Mouse (Mus musculus) forebrain, postnatal 0 days (tissue): ENCODE measurements at regions not wholly inside any gene's neighbourhood (a gene's known extent, or its start where the extent isn't known, plus 50 kb on each side); places are given as distances from the start of the nearest gene placed in this dataset.

Source experiments
- ATAC-seq: fragments of 200-750 bp; cut with Nextera tagmentation; 2 replicates; pipeline ENCODE4 v1.8.0; 2017; ENCODE audit warnings: mild to moderate bottlenecking, moderate library complexity
- DNase-seq: peaks from one replicate; pipeline ENCODE4 v3.0.0-alpha.2; 2015
- H3K27ac ChIP-seq: fragments of 300-500 bp; sonication (generic); 2 replicates; pipeline ENCODE4 v1.5.1; 2014; ENCODE audit warnings: low read depth, mild to moderate bottlenecking, antibody characterized with exemption, low read length, moderate library complexity, mixed read lengths
- H3K27me3 ChIP-seq: fragments of 300-500 bp; sonication (generic); 2 replicates; pipeline ENCODE4 v1.6.1; 2014; ENCODE audit warnings: mild to moderate bottlenecking, low read length, mixed read lengths; ENCODE audit not compliant: insufficient read depth
- H3K36me3 ChIP-seq: fragments of 300-500 bp; sonication (generic); 2 replicates; pipeline ENCODE4 v1.6.1; 2014; ENCODE audit warnings: mild to moderate bottlenecking, moderate library complexity; ENCODE audit not compliant: insufficient read depth
- H3K4me1 ChIP-seq: fragments of 300-500 bp; sonication (generic); 2 replicates; pipeline ENCODE4 v1.6.1; 2014; ENCODE audit warnings: antibody characterized with exemption; ENCODE audit not compliant: insufficient read depth
- H3K4me2 ChIP-seq: fragments of 300-500 bp; sonication (generic); 2 replicates; pipeline ENCODE4 v1.6.1; 2014; ENCODE audit warnings: low read depth, mild to moderate bottlenecking, moderate library complexity
- H3K4me3 ChIP-seq: fragments of 300-500 bp; sonication (generic); 2 replicates; pipeline ENCODE4 v1.5.1; 2014; ENCODE audit warnings: low read depth, low read length, mixed read lengths
- H3K9ac ChIP-seq: fragments of 300-500 bp; sonication (generic); 2 replicates; pipeline ENCODE4 v1.6.1; 2014; ENCODE audit warnings: mild to moderate bottlenecking
- H3K9me3 ChIP-seq: fragments of 300-500 bp; sonication (generic); 2 replicates; pipeline ENCODE4 v1.6.1; 2016; ENCODE audit warnings: low read length
- CTCF ChIP-seq: sonication (generic); IDR thresholded peaks from 2 replicates; pipeline ENCODE4 v1.5.1; 2016; ENCODE audit warnings: antibody characterized with exemption, control low read depth, low read depth
- WGBS: fragments of 180-500 bp; shearing (Covaris S2); extraction: QIAGEN DNeasy Blood & Tissue Kit; methylation state at CpG from one replicate; pipeline ENCODE4 v1.1.7; 2014; 5-methylcytosine and 5-hydroxymethylcytosine counted together

- H3K36me3 ChIP-seq: no peaks in the 10 kb centered on the region
- DNase-seq: no peak
Measured at GRCm38 (mm10) chr5:62096052-62096451, 287.4 kb downstream of the G6pd2 start.

GRCm38 (mm10) chr5:62113226-62113625 is 304.6 kb downstream of the G6pd2 start:
- ATAC-seq: no peak
- DNase-seq: no peak
- WGBS: 85% methylated on average over 1 of the region's 1 CpGs

More at GRCm38 (mm10) chr5:62096052-62096451, 287.4 kb downstream of the G6pd2 start:
- H3K9ac ChIP-seq: no peak overlapping the region
- H3K4me1 ChIP-seq: no peaks in the 10 kb centered on the region
- ATAC-seq: no peak
- TF ChIP-seq CTCF: no peak
- no peak overlapping the region for H3K4me3 ChIP-seq
- no peaks in the 10 kb centered on the region for H3K27me3 ChIP-seq
- no peak overlapping the region for H3K27ac ChIP-seq
- no peak overlapping the region for H3K4me2 ChIP-seq
- H3K9me3 ChIP-seq: no peaks in the 10 kb centered on the region

GRCm38 (mm10) chr5:62113664-62114063 is 305.0 kb downstream of the G6pd2 start:
- Histone ChIP-seq H3K9ac (no peak overlapping the region), H3K36me3 (no peaks in the 10 kb centered on the region), H3K4me2 (no peak overlapping the region), H3K4me1 (no peaks in the 10 kb centered on the region), H3K9me3 (no peaks in the 10 kb centered on the region), H3K4me3 (no peak overlapping the region), H3K27me3 (no peaks in the 10 kb centered on the region), H3K27ac (no peak overlapping the region)
- ATAC-seq (no peak), DNase-seq (no peak)
- 92% methylated on average over 1 of the region's 1 CpGs for WGBS
- TF ChIP-seq CTCF: no peak

More at GRCm38 (mm10) chr5:62113226-62113625, 304.6 kb downstream of the G6pd2 start:
- Histone ChIP-seq H3K27me3 (no peaks in the 10 kb centered on the region), H3K9me3 (no peaks in the 10 kb centered on the region), H3K36me3 (no peaks in the 10 kb centered on the region), H3K4me2 (no peak overlapping the region), H3K4me1 (no peaks in the 10 kb centered on the region), H3K27ac (no peak overlapping the region), H3K4me3 (no peak overlapping the region), H3K9ac (no peak overlapping the region)
- TF ChIP-seq CTCF: no peak

GRCm38 (mm10) chr5:62145178-62145577 is 336.6 kb downstream of the G6pd2 start:
- H3K9ac ChIP-seq: no peak overlapping the region
- ATAC-seq (no peak), DNase-seq (no peak)
- no peaks in the 10 kb centered on the region for H3K27me3 ChIP-seq
- no peak for TF ChIP-seq CTCF
- no peaks in the 10 kb centered on the region for H3K4me1 ChIP-seq
- no peaks in the 10 kb centered on the region for H3K36me3 ChIP-seq
- no peaks in the 10 kb centered on the region for H3K9me3 ChIP-seq
- no peak overlapping the region for H3K4me3 ChIP-seq
- no peak overlapping the region for H3K27ac ChIP-seq
- H3K4me2 ChIP-seq: no peak overlapping the region

- no peaks in the 10 kb centered on the region for H3K36me3 ChIP-seq
- no peak overlapping the region for H3K4me3 ChIP-seq
- H3K27me3 ChIP-seq: no peaks in the 10 kb centered on the region
- no peak for ATAC-seq
- no peak overlapping the region for H3K9ac ChIP-seq
- H3K4me2 ChIP-seq: no peak overlapping the region
- H3K9me3 ChIP-seq: no peaks in the 10 kb centered on the region
- DNase-seq: no peak
- no peaks in the 10 kb centered on the region for H3K4me1 ChIP-seq
- H3K27ac ChIP-seq: no peak overlapping the region
- no peak for TF ChIP-seq CTCF
Measured at GRCm38 (mm10) chr5:62147399-62147798, 338.8 kb downstream of the G6pd2 start.

GRCm38 (mm10) chr5:62160528-62160927 is 351.9 kb downstream of the G6pd2 start:
- Histone ChIP-seq H3K4me2 (no peak overlapping the region), H3K4me1 (no peaks in the 10 kb centered on the region; the same call in 1 of the 2 replicates), H3K4me3 (no peak overlapping the region), H3K36me3 (no peaks in the 10 kb centered on the region), H3K27ac (no peak overlapping the region), H3K27me3 (no peaks in the 10 kb centered on the region), H3K9me3 (no peaks in the 10 kb centered on the region), H3K9ac (no peak overlapping the region)
- ATAC-seq (0 out of 2 replicates have a peak, but pooled peaks have one; percentile 42), DNase-seq (peak; percentile 35)
- WGBS: 59% methylated on average over 2 of the region's 2 CpGs
- no peak for TF ChIP-seq CTCF

- Histone ChIP-seq H3K36me3 (no peaks in the 10 kb centered on the region), H3K4me2 (no peak overlapping the region), H3K9me3 (no peaks in the 10 kb centered on the region), H3K4me3 (no peak overlapping the region), H3K27ac (no peak overlapping the region), H3K4me1 (no peaks in the 10 kb centered on the region), H3K9ac (no peak overlapping the region), H3K27me3 (no peaks in the 10 kb centered on the region)
- WGBS: 66% methylated on average over 2 of the region's 2 CpGs
- TF ChIP-seq CTCF: no peak
- ATAC-seq (peak; percentile 66; the same call in 1 of the 2 replicates), DNase-seq (peak; percentile 9)
Measured at GRCm38 (mm10) chr5:62192073-62192472, 383.5 kb downstream of the G6pd2 start.

- ATAC-seq (no peak), DNase-seq (peak; percentile 2)
- Histone ChIP-seq H3K4me2 (no peak overlapping the region), H3K27me3 (no peaks in the 10 kb centered on the region), H3K9ac (no peak overlapping the region), H3K9me3 (no peaks in the 10 kb centered on the region), H3K27ac (no peak overlapping the region), H3K4me1 (no peaks in the 10 kb centered on the region), H3K4me3 (no peak overlapping the region), H3K36me3 (no peaks in the 10 kb centered on the region)
- 23% methylated on average over 2 of the region's 2 CpGs for WGBS
- TF ChIP-seq CTCF: no peak
Measured at GRCm38 (mm10) chr5:62205384-62205783, 396.8 kb downstream of the G6pd2 start.
